Mouse (Mus musculus) spleen, postnatal 10 days (tissue): Measurements from ENCODE around the gene Scgb2b11.
"Not testable (repeated sequence)": the region's sequence is repeated elsewhere in the genome, so short reads cannot be mapped to it uniquely, and the experiment has no call there.

Experiments used
- DNase-seq, 2 experiments: peaks; one replicate each; pipeline ENCODE4 v3.0.0; 2021 to 2022; ENCODE audit warnings: low spot score in 2 of 2

Gene Scgb2b11

GRCm38 (mm10) chr7:32211045-32211444, at the start of gene Scgb2b11:
Gene Scgb2b11 (minus strand): TSS chr7:32211145.
- DNase-seq, result not testable (repeated sequence)

- DNase-seq, result not testable (repeated sequence)
These were observed 11.6 kb upstream of the Scgb2b11 start, which contains the start of gene Scgb1b11 for GRCm38 (mm10) chr7:32222540-32222939. Gene Scgb1b11 (plus strand): TSS chr7:32222840.
